Mouse (Mus musculus) MEL (cell line): ENCODE measurements around the gene Taar9. TPM values are rescaled to one million over a fixed set of nuclear protein-coding genes. Genes with fewer than 3 reads are reported as not detected.
A peak's percentile ranks its signal among the peaks of the same experiment; 100 is the strongest.
"Not testable (repeated sequence)": the region's sequence is repeated elsewhere in the genome, so short reads cannot be mapped to it uniquely, and the experiment has no call there.

Experiments used
- DNase-seq: peaks from one replicate; pipeline ENCODE4 v3.0.0; 2011; ENCODE audit warnings: low read depth, low spot score
- H3K27ac ChIP-seq: 2 replicates; pipeline ENCODE4 v1.5.1; 2012; ENCODE audit warnings: low read depth, mild to moderate bottlenecking, control low read depth, low read length, moderate library complexity; ENCODE audit not compliant: control insufficient read depth
- H3K27me3 ChIP-seq, 2 experiments: fragments of 150-350 bp in 1 of 2; sonication (generic) in 1 of 2; 2 replicates each; pipeline ENCODE4 v1.6.1; 2012; ENCODE audit warnings: low read length in 2 of 2, mild to moderate bottlenecking in 2 of 2, improper control_type of control experiment in 1 of 2, moderate library complexity in 1 of 2; ENCODE audit not compliant: insufficient read depth in 2 of 2, control insufficient read depth in 1 of 2
- H3K36me3 ChIP-seq, 2 experiments: 2 replicates each; pipeline ENCODE4 v1.6.1; 2012 to 2014; ENCODE audit warnings: low read length in 2 of 2, improper control_type of control experiment in 1 of 2, inconsistent platforms in 1 of 2, mild to moderate bottlenecking in 1 of 2; ENCODE audit not compliant: insufficient read depth in 2 of 2, control insufficient read depth in 1 of 2
- H3K4me1 ChIP-seq, 2 experiments: fragments of 150-350 bp in 1 of 2; sonication (generic) in 1 of 2; 2 replicates each; pipeline ENCODE4 v1.6.1; 2012; ENCODE audit warnings: low read length in 2 of 2, improper control_type of control experiment in 1 of 2, mild to moderate bottlenecking in 1 of 2; ENCODE audit not compliant: insufficient read depth in 2 of 2, control insufficient read depth in 1 of 2
- H3K4me3 ChIP-seq, 2 experiments: fragments of 150-350 bp in 1 of 2; sonication (generic) in 1 of 2; 2 replicates each; pipeline ENCODE4 v1.5.1; 2012; ENCODE audit warnings: low read depth in 2 of 2, low read length in 2 of 2, mild to moderate bottlenecking in 2 of 2, moderate library complexity in 2 of 2, control low read depth in 1 of 2, improper control_type of control experiment in 1 of 2; ENCODE audit not compliant: control insufficient read depth in 1 of 2, insufficient read depth in 1 of 2
- H3K79me2 ChIP-seq: 2 replicates; pipeline ENCODE4 v1.6.1; 2012; ENCODE audit warnings: mild to moderate bottlenecking, low read length, moderate library complexity; ENCODE audit not compliant: control insufficient read depth, poor library complexity, insufficient read depth
- H3K9ac ChIP-seq: 2 replicates; pipeline ENCODE4 v1.6.1; 2012; ENCODE audit warnings: low read depth, mild to moderate bottlenecking, control low read depth, low read length, moderate library complexity; ENCODE audit not compliant: control insufficient read depth, poor library complexity, severe bottlenecking
- H3K9me3 ChIP-seq: fragments of 150-350 bp; sonication (generic); replicated peaks from 2 replicates; pipeline ENCODE4 v1.6.1; 2012; ENCODE audit warnings: mild to moderate bottlenecking, low read length, improper control_type of control experiment, moderate library complexity; ENCODE audit not compliant: insufficient read depth
- CTCF ChIP-seq, 3 experiments: IDR thresholded peaks in 2 of 3; conservative IDR thresholded peaks in 1 of 3; 2 replicates each; pipeline ENCODE4 v1.5.1; 2011 to 2012; ENCODE audit warnings: low read length in 3 of 3, low read depth in 2 of 3, mild to moderate bottlenecking in 2 of 3, improper control_type of control experiment in 1 of 3, inconsistent platforms in 1 of 3, mixed read lengths in 1 of 3, moderate library complexity in 1 of 3; ENCODE audit not compliant: control insufficient read depth in 1 of 3, insufficient read depth in 1 of 3, poor library complexity in 1 of 3, severe bottlenecking in 1 of 3
- ETS1 ChIP-seq: IDR thresholded peaks from 2 replicates; pipeline ENCODE4 v1.6.1; 2012; ENCODE audit warnings: low read depth, mild to moderate bottlenecking, inconsistent platforms, low read length, improper control_type of control experiment, moderate library complexity
- GABPA ChIP-seq: IDR thresholded peaks from 2 replicates; pipeline ENCODE4 v1.6.1; 2012; ENCODE audit warnings: low read depth, mild to moderate bottlenecking, inconsistent platforms, low read length, improper control_type of control experiment, moderate library complexity
- KAT2A ChIP-seq: conservative IDR thresholded peaks from 2 replicates; pipeline ENCODE4 v1.6.1; 2012; ENCODE audit warnings: low read depth, low read length, improper control_type of control experiment, inconsistent platforms
- NRF1 ChIP-seq: IDR thresholded peaks from 2 replicates; pipeline ENCODE4 v1.6.1; 2014; ENCODE audit warnings: low read depth, mild to moderate bottlenecking, inconsistent platforms, low read length, improper control_type of control experiment, moderate library complexity; ENCODE audit not compliant: poor library complexity, insufficient read depth, severe bottlenecking
- POLR2AphosphoS2 ChIP-seq: IDR thresholded peaks from 2 replicates; pipeline ENCODE4 v1.6.1; 2011; ENCODE audit warnings: low read length, improper control_type of control experiment
- RAD21 ChIP-seq: IDR thresholded peaks from 2 replicates; pipeline ENCODE4 v1.6.1; 2011; ENCODE audit warnings: mild to moderate bottlenecking, low read depth, low read length, improper control_type of control experiment
- SIN3A ChIP-seq: IDR thresholded peaks from 2 replicates; pipeline ENCODE4 v1.6.1; 2012; ENCODE audit warnings: low read length, improper control_type of control experiment, inconsistent platforms
- SMC3 ChIP-seq: IDR thresholded peaks from 2 replicates; pipeline ENCODE4 v1.6.1; 2011; ENCODE audit warnings: low read depth, low read length, improper control_type of control experiment
- UBTF ChIP-seq: IDR thresholded peaks from 2 replicates; pipeline ENCODE4 v1.6.1; 2012; ENCODE audit warnings: low read depth, mild to moderate bottlenecking, inconsistent platforms, low read length, improper control_type of control experiment, moderate library complexity, borderline replicate concordance; ENCODE audit not compliant: insufficient read depth
- USF2 ChIP-seq, 2 experiments: IDR thresholded peaks; 2 replicates each; pipeline ENCODE4 v1.6.1; 2011 to 2012; ENCODE audit warnings: improper control_type of control experiment in 2 of 2, low read length in 2 of 2, borderline replicate concordance in 1 of 2, inconsistent platforms in 1 of 2, low read depth in 1 of 2, mild to moderate bottlenecking in 1 of 2; ENCODE audit not compliant: insufficient read depth in 1 of 2
- ZC3H11A ChIP-seq: IDR thresholded peaks from 2 replicates; pipeline ENCODE4 v1.6.1; 2012; ENCODE audit warnings: low read depth, mild to moderate bottlenecking, inconsistent platforms, low read length, improper control_type of control experiment
- polyA plus RNA-seq, 2 experiments: library from polyadenylated mRNA; stranded (reverse) in 1 of 2; unstranded in 1 of 2; fragments of >175 nt in 1 of 2; fragments of >200 nt in 1 of 2; gene quantifications; 2 replicates each; pipeline versions ENCODE4 v1.2.1 to v1.2.4; 2012; ENCODE audit warnings: low replicate concordance in 2 of 2, low read depth in 1 of 2; ENCODE audit not compliant: insufficient read length in 2 of 2, insufficient read depth in 1 of 2, missing spikeins in 1 of 2
- total RNA-seq: library from RNA; depleted of rRNA; stranded (reverse); fragments of 300-350 nt; gene quantifications from 2 replicates; pipeline ENCODE4 v1.2.3, GENCODE M21; 2012

Gene Taar9
- total and polyA plus RNA-seq, 3 experiments = not detected

DNA sequence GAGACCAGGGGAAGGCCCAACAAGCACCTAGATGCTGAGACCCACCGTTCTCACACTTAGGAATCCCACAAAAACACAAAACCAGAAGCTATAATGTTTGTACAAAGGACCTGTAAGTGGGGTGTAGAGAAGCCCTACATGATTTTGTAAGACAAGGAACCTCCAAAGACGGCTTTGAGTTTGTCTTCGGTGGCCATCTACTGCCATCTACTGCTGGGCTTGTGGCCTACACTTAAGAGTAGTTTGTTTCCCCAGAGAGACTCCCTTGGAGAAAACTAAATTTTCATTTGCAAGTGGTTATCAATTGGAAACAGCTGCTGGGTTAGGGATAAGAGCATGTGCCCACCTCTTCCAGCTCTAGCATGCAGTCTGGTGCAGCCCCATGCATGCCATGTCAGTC lies 29.2 kb downstream of the Taar9 start:
- H3K27me3 ChIP-seq = peaks cover 0 to 2% of the 10 kb centered on the region in 2 experiments; a peak in 3 of 4 replicates
- peak; percentile 20 for DNase-seq
- H3K9ac ChIP-seq = no peak overlapping the region
- H3K79me2 ChIP-seq = no peaks in the 10 kb centered on the region
- H3K27ac ChIP-seq = no peak overlapping the region
- no peaks in the 10 kb centered on the region for H3K36me3 ChIP-seq
- TF ChIP-seq UBTF (no peak), GABPA (no peak), RAD21 (peak; percentile 36), ETS1 (no peak), POLR2AphosphoS2 (no peak), USF2 (IDR thresholded peaks at IDR 0.05; ENCODE audit: borderline replicate concordance in 1 of 2, insufficient read depth in 1 of 2, low read depth in 1 of 2, low read length in 2 of 2) (no peak), KAT2A (no peak), CTCF (IDR thresholded peaks at IDR 0.05 in 2 of 3, conservative IDR thresholded peaks at IDR 0.05 in 1 of 3; ENCODE audit: control insufficient read depth in 1 of 3, insufficient read depth in 1 of 3, low read depth in 2 of 3, low read length in 3 of 3, poor library complexity in 1 of 3, severe bottlenecking in 1 of 3) (peak in 2 of 3 experiments; percentile 44 to 48; a peak in 4 of 6 replicates), ZC3H11A (no peak), SMC3 (peak; percentile 28; the same call in 1 of the 2 replicates), SIN3A (no peak), NRF1 (no peak)
- TF ChIP-seq, all 39 proteins: peak for 3
- no peaks in the 10 kb centered on the region for H3K9me3 ChIP-seq
- no peaks in the 10 kb centered on the region for H3K4me1 ChIP-seq
- H3K4me3 ChIP-seq = no peak overlapping the region

DNA sequence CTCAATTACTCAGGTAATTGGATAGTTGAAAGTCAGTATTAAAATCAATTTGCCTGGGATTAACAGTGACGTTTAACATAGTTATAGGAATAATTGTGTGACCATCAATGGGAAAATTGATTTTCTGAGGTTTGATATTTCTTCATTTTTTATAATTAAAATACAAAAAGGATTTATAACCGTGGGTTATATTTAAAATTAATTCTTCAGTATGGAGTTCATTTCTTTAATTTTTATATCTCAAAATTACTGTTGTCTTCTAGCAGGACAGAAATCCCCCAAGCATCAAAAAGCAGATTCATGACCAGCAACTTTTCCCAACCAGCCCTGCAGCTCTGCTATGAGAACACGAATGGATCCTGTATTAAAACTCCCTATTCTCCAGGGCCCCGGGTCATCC lies 33.1 kb downstream of the Taar9 start, which contains the start of gene Taar8a:
Gene Taar8a (plus strand): TSS at position 301 of the 400 bp plus-strand sequence.
- not testable (repeated sequence) for H3K27ac ChIP-seq, H3K4me1 ChIP-seq, DNase-seq, H3K36me3 ChIP-seq, H3K4me3 ChIP-seq, H3K9ac ChIP-seq, H3K9me3 ChIP-seq, H3K27me3 ChIP-seq, H3K79me2 ChIP-seq

- not testable (repeated sequence) for H3K79me2 ChIP-seq, H3K4me3 ChIP-seq, H3K27me3 ChIP-seq, H3K27ac ChIP-seq, H3K9ac ChIP-seq, H3K9me3 ChIP-seq, H3K36me3 ChIP-seq, H3K4me1 ChIP-seq, DNase-seq
Observed at GRCm38 (mm10) chr10:24074751-24075150, 34.6 kb downstream of the Taar9 start.
